Mouse (Mus musculus) G1E (cell line): ENCODE measurements around the gene Wfikkn2.

ENCODE experiments used
- CTCF ChIP-seq: IDR thresholded peaks from 2 replicates; pipeline ENCODE4 v1.5.1; 2012; ENCODE audit warnings: low read depth, low read length, inconsistent platforms, mixed read lengths
- GATA2 ChIP-seq: IDR thresholded peaks from 2 replicates; pipeline ENCODE4 v1.6.1; 2012; ENCODE audit warnings: low read depth, low read length, inconsistent platforms, borderline replicate concordance
- POLR2AphosphoS5 ChIP-seq: IDR thresholded peaks from 2 replicates; pipeline ENCODE4 v1.6.1; 2012; ENCODE audit warnings: low read depth, low read length, inconsistent platforms; ENCODE audit not compliant: insufficient replicate concordance
- TAL1 ChIP-seq: conservative IDR thresholded peaks from 2 replicates; pipeline ENCODE4 v1.6.1; 2012; ENCODE audit warnings: low read depth, low read length, inconsistent platforms, mixed read lengths

DNA sequence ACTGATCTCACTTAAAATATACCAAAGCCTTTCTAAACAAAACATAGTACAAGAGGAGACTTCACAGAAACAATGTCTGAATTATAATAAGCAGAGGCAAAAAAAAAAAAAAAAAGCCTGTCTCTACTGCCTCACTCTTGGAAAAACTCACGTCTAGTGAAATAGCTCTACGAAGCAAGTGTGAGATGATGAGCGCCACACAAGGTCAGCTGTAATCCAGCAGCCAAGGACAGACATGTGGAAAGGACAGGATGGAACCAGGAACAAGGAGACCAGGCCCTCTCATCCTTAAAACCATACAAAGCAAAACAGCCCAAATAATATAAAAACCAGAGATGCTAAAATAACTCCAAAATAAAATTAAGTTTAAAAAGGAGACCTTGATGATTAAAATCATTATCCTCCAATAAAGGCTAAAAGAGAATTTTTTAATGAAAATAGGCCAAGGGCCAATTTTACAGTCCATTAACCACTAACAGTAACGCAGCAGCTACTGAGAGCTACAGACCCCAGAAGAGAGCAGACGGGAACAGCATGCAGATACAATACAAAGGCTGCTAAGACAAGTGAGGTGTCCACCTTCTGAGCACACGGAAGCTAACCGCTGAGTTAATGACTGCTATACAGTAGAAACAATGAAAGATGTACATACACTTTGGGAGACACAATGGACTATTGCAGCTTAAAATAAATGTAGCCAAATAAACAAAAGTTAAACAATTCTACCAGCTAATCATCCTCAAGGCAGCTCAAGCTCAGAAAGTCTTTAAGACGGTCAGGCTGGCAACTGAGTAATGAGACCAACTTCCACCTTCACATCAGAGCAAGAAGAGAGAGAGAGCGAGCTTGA is 49.4 kb upstream of the Wfikkn2 start:
- TF ChIP-seq CTCF: no peak
- no peak for TF ChIP-seq GATA2
- TF ChIP-seq POLR2AphosphoS5: no peak
- TF ChIP-seq TAL1: no peak
